Comparison of ENCODE assay signal across 32 mouse cellular contexts in the genomic region with DNA sequence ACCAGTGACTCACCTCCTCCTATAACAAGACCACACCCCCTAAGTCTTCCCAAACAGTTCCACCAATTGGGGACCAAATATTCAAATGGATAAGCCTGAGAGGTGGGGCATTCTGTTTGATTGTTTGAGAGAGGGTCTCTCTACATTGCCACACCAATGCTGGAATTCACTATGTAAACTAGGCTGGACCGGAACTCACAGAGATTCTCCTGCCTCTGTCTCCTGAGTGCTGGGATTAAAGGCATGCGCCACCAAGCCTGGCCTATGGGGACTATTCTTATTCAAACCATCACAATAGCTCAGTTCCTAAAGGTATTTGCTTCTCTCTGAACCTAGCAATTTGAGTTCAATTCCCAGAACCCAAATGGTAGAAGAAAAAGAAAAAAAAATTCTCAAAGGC.
"Had no signal": no experiment of that assay in that cellular context is flagged by ENCODE, and none has a peak within 500 bp of the region (broad histone marks: within the 10 kb centered on the region; RNA-seq: fewer than 3 reads in every experiment).

No protein-coding gene starts in this region.

- H3K27ac ChIP-seq: heart, embryonic 13.5 days; heart, embryonic 15.5 days; hindbrain, embryonic 10.5 days; hindbrain, embryonic 12.5 days; hindbrain, embryonic 13.5 days; hindbrain, embryonic 14.5 days; hindbrain, embryonic 15.5 days; hindbrain, postnatal 0 days; intestine, embryonic 15.5 days; kidney, embryonic 15.5 days; kidney, postnatal 0 days; layer of hippocampus, adult 2 months; left cerebral cortex, adult 2 months had no signal

- DNase-seq: heart, postnatal 10 days; heart, postnatal 14 days; heart, postnatal 36 days; heart, postnatal 4 days; kidney, adult 11 months; kidney, adult 18-20 months; kidney, adult 2 months; kidney, adult 8-10 months; kidney, adult 9 months; kidney, postnatal 10 days; kidney, postnatal 14 days; kidney, postnatal 36 days; kidney, postnatal 4 days; layer of hippocampus, adult 9-11 months; layer of hippocampus, postnatal 36 days had no signal

- H3K27me3 ChIP-seq: heart, embryonic 15.5 days; hindbrain, embryonic 12.5 days; hindbrain, embryonic 15.5 days; intestine, embryonic 15.5 days; kidney, embryonic 15.5 days had no signal

- H3K4me3 ChIP-seq: heart, embryonic 13.5 days; heart, embryonic 15.5 days; hindbrain, embryonic 10.5 days; hindbrain, embryonic 12.5 days; hindbrain, embryonic 13.5 days; hindbrain, embryonic 15.5 days; intestine, embryonic 15.5 days; kidney, embryonic 15.5 days; layer of hippocampus, adult 2 months; left cerebral cortex, adult 2 months had no signal

- H3K9ac ChIP-seq: heart, embryonic 13.5 days; heart, embryonic 15.5 days; hindbrain, embryonic 12.5 days; hindbrain, embryonic 13.5 days; hindbrain, embryonic 14.5 days; hindbrain, embryonic 15.5 days; intestine, embryonic 15.5 days; kidney, embryonic 15.5 days had no signal

- H3K4me2 ChIP-seq: heart, embryonic 13.5 days; heart, embryonic 15.5 days; hindbrain, embryonic 12.5 days; hindbrain, embryonic 13.5 days; hindbrain, embryonic 14.5 days; hindbrain, embryonic 15.5 days; intestine, embryonic 15.5 days; kidney, embryonic 15.5 days had no signal

- ATAC-seq: hindbrain, embryonic 16.5 days; hindbrain, postnatal 0 days; inflammation-experienced regulatory T-cells, adult 6 months; intestine, embryonic 15.5 days; intestine, embryonic 16.5 days; intestine, postnatal 0 days had no signal

- H3K9me3 ChIP-seq: heart, embryonic 13.5 days; heart, embryonic 15.5 days; hindbrain, embryonic 12.5 days; hindbrain, embryonic 13.5 days; hindbrain, embryonic 15.5 days; intestine, embryonic 15.5 days; kidney, embryonic 15.5 days had no signal
